Mouse (Mus musculus) heart, adult 2 months (tissue): ENCODE results near the gene Rtp4. TPM values are rescaled to one million over a fixed set of nuclear protein-coding genes. Genes with fewer than 3 reads are reported as not detected.

Source experiments
- DNase-seq, 2 experiments: peaks; one replicate each; pipeline ENCODE4 v3.0.0; 2021
- H3K27ac ChIP-seq: fragments of 200-600 bp; 2 replicates; pipeline ENCODE4 v1.8.1; 2022
- H3K27me3 ChIP-seq: fragments of 200-500 bp; 2 replicates; pipeline ENCODE4 v1.6.1; 2012; ENCODE audit warnings: mild to moderate bottlenecking, low read length, inconsistent platforms, mixed read lengths; ENCODE audit not compliant: control insufficient read depth, insufficient read depth
- H3K36me3 ChIP-seq: fragments of 200-500 bp; 2 replicates; pipeline ENCODE4 v1.6.1; 2012; ENCODE audit warnings: low read length, inconsistent platforms; ENCODE audit not compliant: control insufficient read depth, insufficient read depth
- H3K4me1 ChIP-seq: fragments of 200-500 bp; 2 replicates; pipeline ENCODE4 v1.6.1; 2011; ENCODE audit warnings: low read length; ENCODE audit not compliant: control insufficient read depth, insufficient read depth
- H3K4me3 ChIP-seq: fragments of 200-600 bp; 2 replicates; pipeline ENCODE4 v1.8.1; 2022
- H3K79me2 ChIP-seq: fragments of 200-500 bp; replicated peaks from 2 replicates; pipeline ENCODE4 v1.6.1; 2012; ENCODE audit warnings: mild to moderate bottlenecking, inconsistent platforms, low read length, moderate library complexity, mixed read lengths; ENCODE audit not compliant: control insufficient read depth, insufficient read depth
- H3K9ac ChIP-seq: fragments of 200-500 bp; 2 replicates; pipeline ENCODE4 v1.6.1; 2012; ENCODE audit warnings: low read depth, mild to moderate bottlenecking, control low read depth, inconsistent platforms, low read length, mixed read lengths
- CTCF ChIP-seq: fragments of 200-600 bp; IDR thresholded peaks from 2 replicates; pipeline ENCODE4 v1.8.1; 2022; ENCODE audit warnings: antibody characterized with exemption, mild to moderate bottlenecking, moderate library complexity
- EP300 ChIP-seq: fragments of 200-500 bp; IDR thresholded peaks from 2 replicates; pipeline ENCODE4 v1.6.1; 2011; ENCODE audit warnings: low read depth, low read length, control low read depth; ENCODE audit not compliant: insufficient read depth
- POLR2A ChIP-seq: fragments of 200-500 bp; IDR thresholded peaks from 2 replicates; pipeline ENCODE4 v1.6.1; 2011; ENCODE audit warnings: mild to moderate bottlenecking, low read depth, low read length, control low read depth; ENCODE audit not compliant: insufficient read depth
- WGBS: fragments of 180-500 bp; shearing (Covaris S2); methylation state at CpG from one replicate; pipeline ENCODE4 v1.1.7; 2018; 5-methylcytosine and 5-hydroxymethylcytosine counted together
- intact Hi-C: fragments of 180-260 bp; cut with DNase I; formaldehyde crosslinking; loops from one replicate; pipeline ENCODE4 v1.15.1; 2025
- polyA plus RNA-seq: library from polyadenylated mRNA; depleted of rRNA; stranded (reverse); fragments of >200 nt; gene quantifications from 2 replicates; pipeline ENCODE4 v1.2.3, GENCODE M21; 2012
- total RNA-seq, 2 experiments: library from RNA; stranded (reverse); gene quantifications; 2 replicates each; pipeline ENCODE4 v1.2.3; 2021

Gene Rtp4
- total and polyA plus RNA-seq, 3 experiments: 4.5 to 10.4 (median 4.8) TPM

DNA sequence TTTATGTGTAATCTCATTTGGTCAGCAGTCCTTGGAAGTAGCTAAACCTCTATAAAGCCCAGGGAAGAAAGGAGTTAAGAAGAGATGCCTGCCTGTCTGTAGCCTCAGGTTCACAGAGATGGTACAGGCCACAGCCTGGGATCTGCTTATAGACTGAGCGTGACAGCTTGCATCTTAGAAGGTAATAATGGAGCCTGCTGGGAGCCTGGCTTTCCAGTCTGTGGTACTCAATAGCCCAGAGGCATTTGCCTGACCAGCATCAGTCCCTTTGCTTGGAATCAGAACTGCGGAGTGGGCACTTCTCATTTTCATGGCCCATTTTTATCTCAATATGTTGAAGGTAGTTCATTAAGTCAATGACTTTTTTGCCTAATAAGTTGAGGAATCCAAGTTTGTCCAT, 54.5 kb downstream of the Rtp4 start:
- 91% methylated on average over 2 of the region's 2 CpGs for WGBS
- Histone ChIP-seq H3K79me2 (no peaks in the 10 kb centered on the region), H3K4me1 (no peaks in the 10 kb centered on the region), H3K4me3 (no peak overlapping the region), H3K27me3 (no peaks in the 10 kb centered on the region), H3K27ac (no peak overlapping the region), H3K9ac (no peak overlapping the region), H3K36me3 (no peaks in the 10 kb centered on the region)
- TF ChIP-seq EP300: no peak
- TF ChIP-seq CTCF: no peak
- no peak for TF ChIP-seq POLR2A
- intact Hi-C loops: no loop called here
- DNase-seq: no peak

DNA sequence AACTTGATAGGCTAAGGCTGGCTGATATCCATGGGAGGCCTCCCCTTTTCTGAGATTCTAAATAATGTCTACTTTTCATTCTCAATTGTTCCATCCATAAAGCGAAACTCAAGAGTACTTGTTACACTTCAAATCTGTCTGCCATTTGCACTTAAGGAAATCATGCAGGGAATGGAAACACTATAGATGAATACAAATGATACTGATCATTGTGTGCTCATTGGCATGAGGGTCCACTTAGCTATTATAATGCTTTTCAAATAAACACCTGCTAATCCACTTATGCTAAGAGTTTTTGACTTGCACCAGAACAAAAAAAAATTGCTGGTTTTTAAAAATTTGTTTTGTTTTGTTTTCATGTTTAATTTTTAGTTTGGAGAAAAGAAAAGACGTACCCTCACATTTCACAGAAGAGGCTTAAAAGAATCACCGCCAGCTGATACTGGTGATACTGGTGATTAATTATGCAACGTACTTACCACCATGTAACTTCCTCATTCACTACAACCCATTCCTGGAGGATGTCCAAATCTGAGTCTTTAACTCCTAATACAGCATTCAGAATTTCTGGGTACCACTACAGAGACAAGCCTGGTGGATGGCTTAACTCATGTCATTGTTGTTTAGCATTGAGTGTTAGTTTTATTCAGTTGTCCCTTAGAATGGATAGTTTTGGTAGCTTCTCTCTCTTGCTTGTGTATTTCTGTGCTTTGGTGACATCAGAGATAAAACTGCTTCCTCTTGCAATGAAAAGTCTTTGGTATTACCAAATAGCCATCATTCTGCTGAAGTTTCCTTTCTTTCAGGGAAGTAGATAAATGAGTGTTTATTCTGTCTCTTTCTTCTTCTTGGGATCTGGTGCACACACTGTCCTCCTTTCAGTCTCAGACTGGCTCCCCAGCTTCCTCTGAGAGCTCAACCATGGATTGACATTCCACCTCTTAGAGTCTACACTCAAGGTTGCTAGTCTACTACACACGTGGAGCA, 71.3 kb downstream of the Rtp4 start:
- WGBS: 72% methylated on average over 5 of the region's 5 CpGs
- intact Hi-C loops: no loop called here
- Histone ChIP-seq H3K79me2 (no peaks in the 10 kb centered on the region), H3K36me3 (no peaks in the 10 kb centered on the region), H3K4me1 (no peaks in the 10 kb centered on the region; the same call in 1 of the 2 replicates), H3K27ac (no peak overlapping the region), H3K27me3 (no peaks in the 10 kb centered on the region), H3K4me3 (no peak overlapping the region), H3K9ac (no peak overlapping the region)
- DNase-seq: no peak
- TF ChIP-seq CTCF (no peak), POLR2A (no peak), EP300 (no peak)

- Histone ChIP-seq H3K4me1 (no peaks in the 10 kb centered on the region; the same call in 1 of the 2 replicates), H3K27me3 (no peaks in the 10 kb centered on the region), H3K4me3 (no peak overlapping the region), H3K9ac (no peak overlapping the region), H3K36me3 (no peaks in the 10 kb centered on the region), H3K79me2 (no peaks in the 10 kb centered on the region), H3K27ac (peak overlapping the region; percentile 15; the same call in 1 of the 2 replicates)
- TF ChIP-seq POLR2A (no peak), CTCF (no peak), EP300 (no peak)
- intact Hi-C loops: no loop called here
- no peak for DNase-seq
These were observed 72.4 kb downstream of the Rtp4 start for GRCm38 (mm10) chr16:23592501-23592900.

DNA sequence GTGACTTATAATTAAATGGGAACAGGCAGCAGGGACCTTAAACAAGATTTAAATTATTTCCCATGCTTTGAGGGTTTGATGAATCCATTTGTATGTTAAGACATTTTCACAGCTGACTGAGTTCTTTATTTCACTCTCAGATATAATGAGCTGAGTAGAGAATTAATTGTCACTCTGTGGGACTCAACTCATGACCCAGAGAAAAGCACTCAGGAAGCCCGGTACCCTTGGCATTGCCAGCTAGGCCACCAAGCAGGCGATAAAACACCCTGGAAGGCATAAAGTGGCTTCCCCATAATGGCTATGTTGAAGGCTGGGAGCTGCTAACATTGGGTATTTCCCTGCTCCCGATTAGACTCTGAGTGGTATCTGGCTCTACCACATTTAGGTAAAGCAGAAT, 76.6 kb downstream of the Rtp4 start:
- DNase-seq: no peak
- no peak overlapping the region for H3K9ac ChIP-seq
- no peak for TF ChIP-seq POLR2A
- TF ChIP-seq CTCF: no peak
- TF ChIP-seq EP300: no peak
- no peaks in the 10 kb centered on the region for H3K79me2 ChIP-seq
- intact Hi-C loops: no loop called here
- no peak overlapping the region for H3K4me3 ChIP-seq
- no peaks in the 10 kb centered on the region for H3K36me3 ChIP-seq
- H3K27me3 ChIP-seq: no peaks in the 10 kb centered on the region
- WGBS: 85% methylated on average over 3 of the region's 3 CpGs
- no peak overlapping the region for H3K27ac ChIP-seq
- H3K4me1 ChIP-seq: no peaks in the 10 kb centered on the region; the same call in 1 of the 2 replicates

GRCm38 (mm10) chr16:23597968-23598367, 77.9 kb downstream of the Rtp4 start:
- intact Hi-C loops: no loop called here
- H3K27me3 ChIP-seq: no peaks in the 10 kb centered on the region
- no peak for DNase-seq
- no peak overlapping the region for H3K9ac ChIP-seq
- no peaks in the 10 kb centered on the region for H3K36me3 ChIP-seq
- H3K79me2 ChIP-seq: no peaks in the 10 kb centered on the region
- TF ChIP-seq EP300 (no peak), POLR2A (no peak), CTCF (no peak)
- no peak overlapping the region for H3K4me3 ChIP-seq
- H3K4me1 ChIP-seq: no peaks in the 10 kb centered on the region
- H3K27ac ChIP-seq: no peak overlapping the region

DNA sequence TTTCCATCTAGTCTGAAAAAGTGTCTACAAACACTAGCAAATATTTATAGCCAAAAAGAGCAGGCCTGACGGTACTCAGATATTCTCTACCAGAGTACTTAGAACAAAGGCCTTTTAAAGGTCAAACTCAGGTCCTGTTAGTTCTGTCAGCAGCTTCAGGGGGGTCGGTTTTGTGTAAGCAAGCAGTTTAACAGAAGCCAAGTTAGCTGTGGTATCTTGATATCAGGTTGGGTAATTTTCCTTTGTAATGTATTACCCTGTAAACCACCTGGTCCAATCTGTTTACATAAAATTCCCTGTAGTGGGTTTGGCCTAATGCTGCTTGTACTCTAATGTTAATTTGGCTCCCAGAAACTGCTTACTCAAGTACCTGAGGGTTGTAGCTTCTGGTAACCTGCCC, 86.1 kb downstream of the Rtp4 start:
- 80% methylated on average over 2 of the region's 2 CpGs for WGBS
- DNase-seq: no peak
- no peaks in the 10 kb centered on the region for H3K79me2 ChIP-seq
- no peak overlapping the region for H3K27ac ChIP-seq
- no peaks in the 10 kb centered on the region for H3K36me3 ChIP-seq
- peaks cover 3% of the 10 kb centered on the region; the same call in 1 of the 2 replicates for H3K4me1 ChIP-seq
- no peak overlapping the region for H3K9ac ChIP-seq
- intact Hi-C loops: no loop called here
- TF ChIP-seq CTCF (no peak), POLR2A (no peak), EP300 (no peak)
- no peak overlapping the region for H3K4me3 ChIP-seq
- no peaks in the 10 kb centered on the region for H3K27me3 ChIP-seq
